Mouse (Mus musculus): ENCODE results near the gene Cfap43. TPM values are rescaled to one million over a fixed set of nuclear protein-coding genes. Genes with fewer than 3 reads are reported as not detected.

The Cfap43 gene
- total and polyA plus RNA-seq, 3 experiments, result 3.2 to 12.7 (median 11.7) TPM

GRCm38 (mm10) chr19:47914191-47914590, 4.9 kb downstream of the Cfap43 start:
- dilution Hi-C loops (cut with MboI; ENCODE audit: extremely low pct_ligation_motif_present, extremely low pct_unique_long_range_greater_than_20kb, low sequenced_read_pairs), result no loop called here
- H3K4me1 ChIP-seq (ENCODE audit: control insufficient read depth in 1 of 2, insufficient read depth in 2 of 2), result peaks cover 27 to 73% of the 10 kb centered on the region in 2 experiments

GRCm38 (mm10) chr19:47913344-47913743, 5.7 kb downstream of the Cfap43 start:
- peaks cover 0 to 63% of the 10 kb centered on the region in 2 experiments for H3K36me3 ChIP-seq (replicated peaks in 1 of 2; ENCODE audit: control insufficient read depth in 1 of 2, insufficient read depth in 1 of 2, low read length in 1 of 2)
- H3K4me3 ChIP-seq (replicated peaks in 1 of 3; ENCODE audit: low read depth in 2 of 3, low read length in 2 of 3, poor library complexity in 1 of 3), result no peak overlapping the region
- peaks cover 31 to 80% of the 10 kb centered on the region in 2 experiments for H3K4me1 ChIP-seq (ENCODE audit: control insufficient read depth in 1 of 2, insufficient read depth in 2 of 2)
- no peaks in the 10 kb centered on the region for H3K27me3 ChIP-seq (replicated peaks)
- TF ChIP-seq IRF4 (IDR thresholded peaks at IDR 0.05; ENCODE audit: low read depth, low read length), result no peak
- TF ChIP-seq RAD21 (IDR thresholded peaks at IDR 0.05; ENCODE audit: low read depth, low read length), result no peak
- no peak for TF ChIP-seq GABPA (IDR thresholded peaks at IDR 0.05; ENCODE audit: insufficient replicate concordance, low read depth, low read length)
- TF ChIP-seq CHD2 (IDR thresholded peaks at IDR 0.05; ENCODE audit: low read length), result no peak
- TF ChIP-seq USF2 (conservative IDR thresholded peaks at IDR 0.05; ENCODE audit: low read depth, low read length), result no peak
- no peak for TF ChIP-seq ZKSCAN1 (IDR thresholded peaks at IDR 0.05; ENCODE audit: borderline replicate concordance, low read depth, low read length)
- no peak for TF ChIP-seq MAFK (IDR thresholded peaks at IDR 0.05; ENCODE audit: insufficient replicate concordance, low read length)
- no peak for TF ChIP-seq RCOR1 (conservative IDR thresholded peaks at IDR 0.05; ENCODE audit: low read depth, low read length)
- TF ChIP-seq NELFE (IDR thresholded peaks at IDR 0.05; ENCODE audit: low read depth, low read length), result no peak
- TF ChIP-seq MEF2A (IDR thresholded peaks at IDR 0.05; ENCODE audit: borderline replicate concordance, low read depth, low read length), result no peak
- TF ChIP-seq POLR2AphosphoS2 (IDR thresholded peaks at IDR 0.05; ENCODE audit: low read depth, low read length), result no peak
- TF ChIP-seq PAX5 (IDR thresholded peaks at IDR 0.05; ENCODE audit: low read length), result no peak
- TF ChIP-seq HCFC1 (IDR thresholded peaks at IDR 0.05; ENCODE audit: low read depth, low read length), result no peak
- no peak for TF ChIP-seq EP300 (IDR thresholded peaks at IDR 0.05; ENCODE audit: low read length)
- H3K79me2 ChIP-seq (replicated peaks; ENCODE audit: control insufficient read depth, extremely low read depth, insufficient read depth, poor library complexity, severe bottlenecking), result peaks cover 24% of the 10 kb centered on the region
- no peaks in the 10 kb centered on the region for H3K9me3 ChIP-seq (replicated peaks; ENCODE audit: low read length)
- H3K4me2 ChIP-seq (ENCODE audit: insufficient read depth, low read depth, poor library complexity, severe bottlenecking), result no peak overlapping the region
- DNase-seq (ENCODE audit: extremely low read depth), result no peak
- in situ Hi-C loops (cut with MboI; ENCODE audit: low pct_ligation_motif_present, low pct_unique_long_range_greater_than_20kb, low sequenced_read_pairs) (no loop called here), dilution Hi-C loops (cut with MboI; ENCODE audit: extremely low pct_ligation_motif_present, extremely low pct_unique_long_range_greater_than_20kb, low sequenced_read_pairs) (no loop called here)
- no peak overlapping the region for H3K27ac ChIP-seq (ENCODE audit: insufficient read depth, low read depth)
- no peak overlapping the region for H3K9ac ChIP-seq (ENCODE audit: insufficient read depth, low read depth)

More at GRCm38 (mm10) chr19:47914191-47914590, 4.9 kb downstream of the Cfap43 start:
- no peak for DNase-seq (ENCODE audit: extremely low read depth)
- in situ Hi-C loops (cut with MboI; ENCODE audit: low pct_ligation_motif_present, low pct_unique_long_range_greater_than_20kb, low sequenced_read_pairs), result no loop called here
- no peak for TF ChIP-seq NRF1 (IDR thresholded peaks at IDR 0.05; ENCODE audit: low read depth, low read length)
- no peak overlapping the region for H3K4me2 ChIP-seq (ENCODE audit: insufficient read depth, low read depth, poor library complexity, severe bottlenecking)
- H3K79me2 ChIP-seq (replicated peaks; ENCODE audit: control insufficient read depth, extremely low read depth, insufficient read depth, poor library complexity, severe bottlenecking), result peaks cover 21% of the 10 kb centered on the region; the same call in 1 of the 2 replicates
- no peaks in the 10 kb centered on the region for H3K27me3 ChIP-seq (replicated peaks)
- H3K36me3 ChIP-seq (replicated peaks in 1 of 2; ENCODE audit: control insufficient read depth in 1 of 2, insufficient read depth in 1 of 2, low read length in 1 of 2), result peaks cover 0 to 56% of the 10 kb centered on the region in 2 experiments
- H3K9me3 ChIP-seq (replicated peaks; ENCODE audit: low read length), result no peaks in the 10 kb centered on the region
- H3K27ac ChIP-seq (ENCODE audit: insufficient read depth, low read depth), result no peak overlapping the region
- H3K4me3 ChIP-seq (replicated peaks in 1 of 3; ENCODE audit: low read depth in 2 of 3, low read length in 2 of 3, poor library complexity in 1 of 3), result no peak overlapping the region
- H3K9ac ChIP-seq (ENCODE audit: insufficient read depth, low read depth), result no peak overlapping the region
